Mouse (Mus musculus): Measurements from ENCODE around the gene Luzp1.

Luzp1 gene

DNA sequence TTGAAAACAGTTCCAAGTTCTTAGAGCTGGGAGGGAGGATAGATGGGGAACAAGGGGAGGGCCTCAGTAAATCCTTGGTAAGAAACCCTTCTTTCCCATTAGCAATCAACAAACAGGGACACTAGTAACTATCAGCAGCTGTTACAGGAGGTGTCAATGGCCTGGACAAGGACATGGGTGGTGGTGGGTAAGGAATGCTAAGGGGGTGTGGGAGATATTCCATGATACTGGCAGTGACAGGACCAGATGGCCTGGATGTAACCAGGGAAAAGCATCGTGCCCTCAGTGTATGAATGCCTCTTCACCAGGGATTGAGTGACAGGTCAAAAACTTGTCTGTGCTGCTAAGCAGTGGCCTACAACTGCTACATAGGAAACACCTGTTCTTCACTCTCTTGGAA, 83.5 kb downstream of the Luzp1 start:
- DNase-seq = no peak

DNA sequence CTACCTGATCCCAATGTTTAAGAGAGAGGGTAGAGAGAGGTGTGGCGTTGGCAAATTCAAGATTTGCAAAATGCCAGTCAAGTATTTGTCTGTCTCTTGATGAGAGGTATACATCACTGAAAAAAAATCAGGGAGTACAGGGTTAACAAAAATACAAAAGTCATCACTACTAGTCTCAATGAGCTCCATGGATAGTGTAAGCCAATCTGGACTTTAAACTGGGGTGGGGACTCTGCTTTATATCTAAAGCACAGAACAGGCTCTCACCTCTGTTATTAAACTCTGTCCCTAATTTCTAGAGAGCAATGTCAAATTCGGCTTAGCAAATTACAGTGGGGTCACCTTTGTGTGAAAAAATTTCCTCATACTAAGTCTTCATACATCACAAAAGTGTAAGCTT, 88.1 kb downstream of the Luzp1 start:
- DNase-seq = no peak

DNA sequence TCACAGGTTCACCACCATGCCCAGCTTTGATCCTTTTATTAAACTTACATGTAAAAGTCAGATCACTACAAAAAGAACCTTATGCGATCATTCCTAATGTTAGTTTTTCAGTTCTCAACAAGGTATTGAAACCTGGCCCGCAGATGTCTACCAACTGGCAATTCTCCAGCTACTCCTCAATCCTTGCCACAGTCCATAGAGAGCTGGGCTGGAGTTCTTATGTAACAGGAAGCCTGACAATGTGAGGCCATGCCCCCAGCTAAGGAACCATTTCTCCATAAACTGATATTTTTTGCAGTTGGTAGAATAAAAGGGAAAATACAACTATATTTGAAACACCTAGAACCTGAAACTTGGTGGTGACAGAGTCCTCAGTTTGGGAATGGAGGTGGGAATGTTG, 90.1 kb downstream of the Luzp1 start:
- DNase-seq = no peak

DNA sequence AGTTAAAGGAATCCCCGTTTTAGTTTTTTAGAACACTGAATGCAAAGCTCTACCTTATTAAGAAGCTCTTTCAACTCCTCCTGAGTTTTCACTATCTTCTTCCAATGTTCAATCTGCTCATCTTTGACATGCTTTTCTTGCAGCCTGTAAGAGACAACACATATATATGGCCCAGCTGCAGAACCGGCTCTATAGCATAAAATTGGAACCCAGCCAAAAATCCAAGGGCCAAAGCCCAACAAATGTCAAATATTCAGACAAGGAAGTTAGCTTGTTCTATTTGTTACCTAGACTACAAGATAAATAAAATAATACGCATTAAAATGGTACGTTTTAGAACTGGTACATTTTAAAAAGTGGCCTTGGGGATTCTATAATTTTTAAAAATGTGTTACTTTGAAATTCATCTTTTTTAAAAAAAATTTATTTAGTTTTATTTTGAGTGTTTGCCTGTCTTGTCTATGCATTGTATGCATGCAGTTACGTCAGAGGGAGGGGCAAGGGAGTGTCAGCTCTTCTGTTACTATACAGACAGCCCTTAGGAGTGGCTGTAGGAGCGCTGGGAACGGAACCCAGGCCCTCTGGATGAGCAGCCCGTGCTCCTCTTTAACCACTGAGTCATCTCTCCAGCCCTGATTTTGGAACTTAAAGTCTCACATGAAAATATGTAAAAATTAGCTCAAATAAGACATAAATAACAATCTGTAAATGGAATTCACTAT, 90.9 kb downstream of the Luzp1 start:
- DNase-seq = no peak

DNA sequence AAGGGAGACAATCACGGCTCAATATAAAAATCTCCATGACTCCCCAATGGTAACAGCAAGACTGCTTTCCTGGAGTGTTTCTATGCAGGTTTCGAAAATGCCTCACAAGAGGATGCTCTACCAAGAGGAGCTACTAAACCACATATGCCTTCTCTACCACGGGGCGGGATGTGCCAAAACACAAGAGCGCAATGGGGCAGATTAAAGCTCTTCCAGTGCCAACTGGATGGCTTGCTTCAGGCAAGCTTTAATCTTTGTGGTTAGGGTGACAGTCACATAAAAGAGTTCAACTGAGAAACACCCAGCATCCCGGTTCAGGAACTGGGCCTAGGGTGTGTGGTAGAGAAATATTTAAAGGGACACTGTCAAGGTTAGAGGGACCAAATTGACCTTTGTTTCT, 93.2 kb downstream of the Luzp1 start:
- no peak for DNase-seq

DNA sequence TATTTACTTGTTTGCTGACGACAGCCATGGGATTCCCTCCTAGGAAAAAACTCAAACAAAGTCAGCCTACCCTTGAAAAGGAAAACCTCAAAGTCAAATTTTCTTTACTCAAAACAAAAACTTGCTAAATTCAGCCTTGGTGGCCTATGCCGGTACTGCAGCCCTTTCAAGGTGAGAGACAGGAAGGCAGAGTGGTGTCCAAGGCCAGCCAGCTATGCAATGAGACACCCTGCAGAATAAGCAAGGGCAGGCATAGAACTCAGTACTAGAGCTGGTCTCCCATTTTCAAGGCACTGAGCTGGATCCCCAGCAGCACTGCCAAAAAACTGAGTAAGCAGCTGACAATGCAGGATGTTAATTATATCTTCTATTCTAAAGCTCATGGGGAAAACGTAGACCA, 99.1 kb downstream of the Luzp1 start:
- peak in 1 of 2 experiments; percentile 16 for DNase-seq

DNA sequence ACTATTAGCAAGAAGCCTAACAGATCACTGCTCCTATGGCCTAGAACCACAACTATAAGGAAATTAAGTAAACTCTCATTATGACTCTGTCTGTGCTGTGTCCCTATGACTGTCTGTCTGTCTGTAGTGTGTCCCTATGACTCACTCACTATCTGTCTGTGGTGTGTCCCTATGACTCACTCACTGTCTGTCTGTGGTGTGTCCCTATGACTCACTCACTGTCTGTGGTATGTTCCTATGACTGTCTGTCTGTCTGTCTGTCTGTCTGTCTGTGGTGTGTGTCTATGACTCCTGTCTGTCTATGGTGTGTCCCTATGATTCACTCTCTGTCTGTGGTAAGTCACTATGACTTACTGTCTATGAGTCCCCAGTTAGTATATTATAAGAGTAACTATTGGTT, 100.4 kb downstream of the Luzp1 start:
- no peak for DNase-seq

DNA sequence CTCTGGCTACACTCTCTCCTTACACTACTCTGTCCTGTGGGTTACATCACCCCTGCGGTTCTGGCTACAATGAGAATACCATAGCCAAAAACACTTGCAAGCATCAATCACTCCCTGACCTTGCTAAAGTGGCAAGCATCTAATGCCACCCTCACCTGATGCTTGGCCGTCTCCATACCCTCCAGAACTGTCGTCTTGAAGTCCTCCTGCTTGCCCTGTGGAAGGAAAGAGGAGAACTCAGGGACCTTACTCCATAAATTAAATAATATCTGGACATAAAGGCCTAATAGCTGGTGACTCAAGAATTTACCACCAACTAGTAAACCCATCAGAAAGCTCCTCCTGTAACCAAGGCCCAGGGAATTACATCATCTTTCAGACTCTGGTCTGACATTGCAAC, 112.3 kb downstream of the Luzp1 start:
- DNase-seq = no peak

DNA sequence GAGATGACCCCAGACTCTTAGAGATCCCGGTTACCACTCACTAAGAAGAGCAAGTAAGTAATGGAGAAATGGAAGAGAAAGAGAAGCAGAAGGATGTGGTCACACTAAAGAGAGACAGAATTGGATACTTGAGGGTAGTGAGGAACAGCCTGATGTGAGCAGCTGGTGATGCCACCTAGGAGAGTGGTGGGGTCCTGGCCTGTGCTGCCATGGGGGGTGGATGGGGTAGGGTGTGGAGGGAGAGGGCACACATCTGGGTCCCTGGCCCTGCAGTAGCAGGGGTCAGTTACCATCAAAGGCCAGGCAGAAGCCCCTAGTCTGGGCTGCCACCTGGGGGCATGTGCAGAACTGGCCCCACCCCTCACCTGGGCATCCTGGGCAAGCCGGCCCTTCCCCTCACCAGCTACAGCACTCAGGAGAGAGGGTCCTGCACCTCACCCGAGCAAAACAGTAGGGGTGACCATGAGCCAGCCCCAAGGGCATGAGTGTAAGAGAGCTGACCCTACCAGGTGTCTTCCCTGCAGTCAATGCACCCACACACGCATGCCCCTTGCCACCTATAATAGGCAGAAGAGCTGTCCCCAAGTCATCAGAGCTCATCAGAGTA, 117.8 kb downstream of the Luzp1 start:
- DNase-seq = no peak

DNA sequence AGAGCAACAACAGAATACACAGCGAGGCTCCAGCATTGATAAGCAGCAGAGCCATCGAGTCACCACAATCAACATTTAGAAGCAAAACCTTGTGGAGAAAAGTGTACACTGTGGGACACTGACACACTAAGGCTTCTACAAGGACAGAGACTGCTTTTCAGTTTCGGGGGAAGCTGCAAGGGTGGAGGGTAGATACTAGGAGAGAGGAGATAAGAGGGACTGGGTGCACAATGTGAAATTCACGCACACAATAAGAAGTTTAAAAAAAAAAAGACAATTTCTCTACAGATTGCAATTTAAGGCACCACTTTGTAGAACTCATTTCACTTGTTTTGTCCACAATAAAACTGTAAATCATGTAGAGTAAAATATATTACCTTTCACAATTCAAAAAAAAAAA, 118.4 kb downstream of the Luzp1 start:
- DNase-seq = no peak

DNA sequence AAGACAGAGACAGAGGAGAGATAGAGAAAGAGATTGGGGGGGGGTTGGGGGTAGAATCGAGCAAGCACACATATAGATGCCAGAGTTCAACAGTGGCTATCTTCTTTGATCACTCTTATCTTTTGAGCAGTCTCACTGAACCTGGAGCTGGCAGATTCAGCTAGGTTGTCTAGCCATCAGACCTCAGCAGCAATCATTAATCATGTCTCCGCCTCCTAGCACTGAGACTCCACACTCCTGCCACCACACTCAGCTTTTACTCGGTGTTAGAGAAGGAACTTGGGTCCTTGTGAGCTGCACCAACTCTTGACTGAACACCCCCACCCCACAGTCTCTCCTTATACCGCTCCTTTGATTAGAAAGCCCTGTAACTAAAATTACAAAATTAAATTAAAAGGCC, 122.5 kb downstream of the Luzp1 start:
- no peak for DNase-seq

DNA sequence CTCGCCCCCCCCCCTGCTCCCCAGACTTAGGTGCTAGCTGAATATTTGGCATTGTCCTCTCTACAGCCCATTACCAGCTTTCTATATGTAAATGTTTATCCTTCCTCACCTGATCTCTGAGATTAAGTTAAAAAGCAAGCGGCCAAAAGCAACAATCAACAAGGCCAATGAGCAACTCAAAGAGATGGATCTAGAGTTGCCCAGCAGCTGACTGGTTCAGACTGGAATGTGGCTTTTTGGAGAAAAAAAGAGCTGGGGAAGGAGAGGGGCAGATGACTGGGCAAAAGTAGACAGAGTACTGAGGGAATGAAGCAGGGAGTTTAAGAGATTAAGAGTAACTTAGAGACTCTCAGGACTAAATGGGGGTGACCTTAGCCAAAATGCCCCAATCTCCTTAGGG, 124.4 kb downstream of the Luzp1 start:
- no peak for DNase-seq

DNA sequence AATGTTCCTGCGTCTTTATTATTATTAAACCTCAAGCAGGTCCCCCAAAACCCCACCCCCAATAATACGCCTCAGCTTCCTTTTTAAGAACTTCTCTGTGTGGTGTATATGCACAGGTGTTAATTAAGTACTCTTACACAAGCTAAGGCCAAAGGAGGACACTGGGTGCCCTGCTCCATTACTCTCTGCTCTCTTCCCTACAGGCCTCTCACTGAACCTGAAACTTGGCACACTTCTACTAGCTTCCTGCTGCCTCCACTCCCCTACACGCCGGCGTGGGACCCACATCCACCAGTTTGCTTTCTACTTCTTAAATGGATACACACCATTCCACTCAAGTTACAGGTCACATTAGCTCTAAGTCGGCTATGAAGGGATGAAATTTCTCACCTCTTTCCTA, 125.7 kb downstream of the Luzp1 start:
- DNase-seq = no peak

DNA sequence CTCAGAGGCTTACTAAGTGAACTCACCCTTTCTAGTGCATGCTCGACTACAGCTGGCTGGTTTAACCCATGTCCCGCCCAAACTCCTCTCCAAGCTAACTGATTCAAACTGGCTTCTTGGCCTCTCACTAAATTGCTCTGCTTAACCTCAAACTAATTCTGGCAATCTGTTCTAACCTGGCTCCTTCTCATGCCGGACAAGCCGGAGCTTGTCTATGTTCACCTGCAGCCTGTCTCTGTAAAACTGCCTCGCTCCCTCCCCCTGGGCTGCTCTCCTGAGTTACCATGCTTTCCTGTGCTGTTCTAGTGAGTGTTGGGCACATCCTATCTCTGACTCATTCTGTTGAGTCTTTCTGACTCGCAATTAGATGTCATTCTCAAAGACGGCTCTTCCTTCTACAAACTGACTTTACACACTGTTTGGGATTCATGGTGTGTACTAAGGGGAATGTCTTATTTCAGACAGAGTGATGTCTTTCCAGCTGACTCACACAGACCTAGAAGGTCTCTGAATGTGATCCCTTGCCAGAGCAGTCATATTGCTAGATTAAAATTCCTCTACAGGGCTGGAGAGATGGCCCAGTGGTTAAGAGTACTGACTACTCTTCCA, 128.8 kb downstream of the Luzp1 start:
- no peak for DNase-seq

DNA sequence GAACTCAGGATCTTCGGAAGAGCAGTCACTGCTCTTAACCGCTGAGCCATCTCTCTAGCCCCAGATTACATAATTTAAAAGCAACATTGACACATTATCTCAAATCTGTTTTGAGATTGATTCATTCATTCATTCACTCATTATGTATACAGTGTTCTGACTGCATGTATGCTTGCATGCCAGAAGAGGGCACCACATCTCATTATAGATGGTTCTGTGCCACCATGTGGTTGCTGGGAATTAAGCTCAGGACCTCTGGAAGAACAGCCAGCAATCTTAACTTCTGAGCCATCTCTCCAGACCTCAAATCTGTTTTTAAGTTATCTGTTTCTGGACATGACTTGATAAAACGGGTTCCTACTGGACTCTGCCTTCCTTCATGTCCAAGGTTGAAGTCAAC, 130.3 kb downstream of the Luzp1 start:
- DNase-seq = no peak

DNA sequence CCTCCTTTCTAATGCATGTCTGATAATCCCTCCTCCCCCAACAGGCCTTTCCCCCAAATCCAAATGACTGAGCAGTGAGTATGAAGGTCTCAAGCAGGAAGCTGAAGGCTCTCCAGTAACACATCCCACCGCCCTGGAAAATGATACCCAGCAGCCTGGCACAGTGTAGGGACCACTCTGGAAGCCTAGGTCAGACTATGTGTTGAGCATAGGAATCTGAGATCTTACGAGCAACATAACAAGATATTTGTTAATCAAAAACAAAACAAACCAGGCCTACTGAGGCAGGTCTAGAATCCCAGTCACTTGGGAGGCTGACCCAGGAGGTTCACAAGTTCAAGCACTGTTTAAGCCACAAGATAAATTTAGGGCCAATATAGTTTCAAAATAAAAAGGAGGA, 131.0 kb downstream of the Luzp1 start:
- no peak for DNase-seq

DNA sequence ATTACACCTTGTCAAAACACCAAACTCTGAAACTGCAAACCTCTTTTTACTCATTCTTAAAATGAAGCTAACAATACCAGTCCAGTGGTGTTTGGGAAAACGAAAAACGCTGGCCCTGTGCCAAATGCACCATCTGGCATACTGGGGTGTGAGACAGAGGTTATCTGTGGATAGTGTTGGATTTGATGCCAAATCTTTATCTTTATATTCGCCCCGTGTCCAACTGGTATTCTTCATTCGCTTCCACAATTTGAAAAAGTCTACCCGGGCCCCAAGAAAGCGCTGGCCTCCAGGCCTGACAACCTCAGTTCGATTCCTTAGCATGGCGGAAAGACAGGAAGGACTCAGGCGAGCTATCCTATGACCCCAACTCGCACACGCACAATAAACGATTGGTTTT, 131.9 kb downstream of the Luzp1 start:
- peak in 1 of 2 experiments; percentile 18 for DNase-seq

DNA sequence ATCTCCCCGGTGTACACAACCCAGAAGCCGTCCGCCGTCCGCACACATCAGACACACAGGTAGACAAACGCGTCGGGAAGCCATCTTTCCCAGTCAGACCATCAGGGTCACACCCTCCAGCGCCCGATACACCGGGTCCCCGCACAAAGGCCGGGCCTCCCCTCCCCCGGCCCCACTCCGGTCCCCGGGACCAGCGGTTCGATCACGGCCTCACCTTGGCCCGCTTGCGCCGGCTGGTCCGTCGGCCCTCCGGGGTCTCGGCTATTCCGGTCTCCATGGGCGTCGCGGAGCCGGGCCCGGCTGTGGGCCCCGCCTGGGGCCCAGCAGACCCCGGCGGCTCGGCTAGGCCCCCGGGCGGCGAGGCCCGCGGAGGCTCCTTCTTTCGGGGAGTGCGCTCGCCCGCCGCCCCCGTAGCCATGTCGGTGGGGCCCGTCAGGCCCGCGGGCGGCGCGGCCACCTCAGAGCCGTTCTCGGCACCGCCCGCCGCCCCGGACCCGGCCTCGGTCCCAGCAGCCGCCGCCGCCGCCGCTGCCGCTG, 132.5 kb downstream of the Luzp1 start:
- peak; percentile 57 to 60 for DNase-seq

DNA sequence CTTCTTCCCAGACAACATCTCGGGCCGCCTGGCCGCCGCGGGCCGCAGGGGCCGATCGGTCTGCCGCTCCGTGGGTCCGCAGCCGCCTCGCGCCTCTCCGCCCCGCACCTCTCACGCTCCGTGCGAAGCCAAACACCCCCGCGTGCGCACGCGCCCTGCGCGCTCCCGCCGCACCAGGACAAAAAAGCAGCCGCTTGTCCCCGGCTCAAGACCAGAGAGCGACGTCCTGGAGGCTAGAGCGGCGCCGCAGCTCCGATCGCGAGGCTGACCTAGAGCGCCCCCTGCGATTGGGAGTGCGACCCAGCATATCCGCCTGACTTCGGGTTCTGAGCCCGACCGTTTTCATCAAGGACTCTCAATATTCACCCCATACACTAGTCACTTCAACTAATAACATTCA, 133.0 kb downstream of the Luzp1 start, which contains the start of gene Kdm1a:
Kdm1a (minus strand) TSS at position 156 of the 400 bp plus-strand sequence.
- peak; percentile 92 to 96 for DNase-seq

Data from thymus, postnatal 36 days (tissue).